Mouse (Mus musculus) cerebellum, adult 18-20 months (tissue): ENCODE results near the gene Rnf123.

Experiments
- DNase-seq, 2 experiments: peaks; one replicate each; pipeline ENCODE4 v3.0.0; 2021

The Rnf123 gene

DNA sequence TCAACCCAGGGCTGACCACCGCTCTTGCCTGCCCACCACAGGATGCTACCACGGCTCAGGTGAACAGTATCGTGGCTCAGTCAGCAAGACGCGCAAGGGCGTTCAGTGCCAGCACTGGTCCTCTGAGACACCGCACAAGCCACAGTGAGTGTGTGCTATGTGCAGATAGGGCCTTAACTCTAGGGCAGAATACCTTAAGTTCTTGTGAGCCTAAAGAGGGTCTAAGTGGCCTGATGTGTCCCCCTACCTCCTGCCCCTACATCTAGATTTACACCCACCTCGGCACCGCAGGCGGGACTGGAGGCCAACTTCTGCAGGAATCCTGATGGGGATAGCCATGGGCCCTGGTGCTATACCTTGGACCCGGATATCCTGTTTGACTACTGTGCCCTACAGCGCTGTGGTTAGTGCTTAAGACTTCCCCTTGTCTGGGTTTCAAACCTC lies at the start of gene Rnf123:
TSS of gene Rnf123 (minus strand) at position 359 of the 444 bp plus-strand sequence.
- DNase-seq: no peak

DNA sequence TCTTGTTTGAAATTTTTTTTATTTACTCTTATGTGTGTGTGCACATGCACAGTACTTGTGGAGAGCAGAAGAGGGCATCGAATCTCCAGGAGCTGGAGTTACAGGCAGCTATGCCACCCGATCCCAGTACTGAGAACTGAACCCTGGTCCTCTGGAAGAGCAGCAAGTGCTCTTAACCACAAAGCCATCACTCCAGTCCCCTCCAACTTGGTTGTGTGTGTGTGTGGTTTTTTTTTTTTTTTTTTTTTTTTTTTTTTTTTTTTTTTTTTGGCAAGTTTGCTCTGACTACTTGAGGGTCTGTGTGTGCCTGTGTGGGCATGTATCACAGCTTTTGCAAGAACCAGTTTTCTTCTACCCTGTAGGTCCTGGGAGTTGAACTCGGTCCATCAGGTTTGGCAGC lies 49.2 kb upstream of the Rnf123 start:
- no peak for DNase-seq

DNA sequence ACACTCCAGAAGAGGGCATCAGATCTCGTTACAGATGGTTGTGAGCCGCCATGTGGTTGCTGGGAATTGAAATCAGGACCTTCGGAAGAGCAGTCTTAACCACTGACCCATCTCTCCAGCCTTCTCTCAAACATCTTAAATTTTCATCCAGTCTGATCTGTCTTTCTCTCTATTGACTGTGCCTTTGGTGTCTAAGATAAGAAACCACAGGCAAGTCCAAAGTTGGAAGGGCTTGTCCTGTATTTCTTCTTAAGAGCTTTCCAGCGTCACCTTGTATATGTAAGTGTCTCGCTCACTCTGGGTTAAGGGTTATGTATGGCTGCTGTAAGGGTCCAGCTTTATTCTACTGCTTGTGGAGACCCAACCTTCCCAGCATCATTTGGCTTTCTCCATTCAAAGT lies 48.4 kb upstream of the Rnf123 start:
- DNase-seq: no peak

DNA sequence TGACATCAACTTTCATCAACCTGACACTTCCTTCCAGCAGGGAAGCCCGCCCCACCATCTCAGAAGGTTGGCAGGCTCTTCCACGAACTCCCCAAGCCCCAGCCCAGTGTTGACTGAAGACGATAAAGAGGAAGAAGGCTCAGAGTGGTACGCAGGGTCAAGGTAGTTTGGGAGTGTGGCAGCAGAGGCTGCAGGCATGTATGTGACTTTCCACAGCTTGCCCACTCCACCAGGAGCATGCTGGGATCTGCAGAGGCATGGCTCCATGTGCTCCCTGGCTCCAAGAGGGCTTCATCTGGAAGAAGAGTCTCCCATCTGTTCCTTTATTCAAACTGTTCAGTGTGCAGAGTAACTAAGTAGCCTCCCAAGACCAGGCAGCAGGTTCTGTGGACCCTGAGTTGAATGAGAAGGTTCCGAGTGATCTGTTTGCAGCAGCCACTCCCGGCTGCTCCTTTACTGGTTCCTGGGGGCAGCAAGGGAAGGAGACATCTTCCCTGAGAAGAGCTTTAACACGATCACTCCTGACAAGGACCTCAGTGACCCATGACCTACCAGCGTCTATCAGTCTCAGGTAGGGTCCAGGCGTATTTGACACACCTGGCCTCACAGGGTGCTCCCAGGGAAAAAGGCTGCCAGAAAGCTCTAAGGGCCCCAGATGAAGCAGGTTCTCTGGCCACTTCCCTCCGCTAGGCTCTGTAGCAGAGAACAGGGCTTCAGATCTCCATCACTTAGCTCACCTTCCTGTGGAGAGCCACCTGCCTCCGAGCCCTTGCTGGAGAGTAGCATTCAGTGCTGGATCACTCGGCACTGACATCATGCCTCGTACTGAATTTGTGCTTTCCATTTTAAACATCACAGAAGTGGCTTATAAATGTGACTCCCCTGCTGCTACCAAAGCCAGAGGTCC lies 46.1 kb upstream of the Rnf123 start:
- peak; percentile 61 to 74 for DNase-seq

DNA sequence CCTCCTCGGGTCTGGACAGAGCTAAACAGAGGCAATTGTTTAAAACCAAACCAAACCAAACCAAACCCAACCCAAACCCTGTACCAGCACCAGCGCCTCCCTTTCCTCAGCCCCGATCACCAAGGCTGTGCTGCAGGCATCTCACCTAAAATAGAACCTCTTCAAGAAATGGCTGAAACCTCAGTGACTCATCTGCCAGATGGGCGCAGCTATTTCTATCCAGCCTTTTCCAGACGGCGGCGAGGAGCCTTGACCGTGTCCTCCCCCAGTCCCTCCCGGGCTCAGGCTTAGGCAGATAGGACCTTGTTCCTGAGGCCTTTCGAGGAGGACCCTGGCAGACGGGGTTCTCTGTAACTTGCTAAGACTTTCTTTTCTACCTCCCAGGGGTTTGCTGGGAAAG lies 45.1 kb upstream of the Rnf123 start:
- DNase-seq: peak; percentile 55 to 58

DNA sequence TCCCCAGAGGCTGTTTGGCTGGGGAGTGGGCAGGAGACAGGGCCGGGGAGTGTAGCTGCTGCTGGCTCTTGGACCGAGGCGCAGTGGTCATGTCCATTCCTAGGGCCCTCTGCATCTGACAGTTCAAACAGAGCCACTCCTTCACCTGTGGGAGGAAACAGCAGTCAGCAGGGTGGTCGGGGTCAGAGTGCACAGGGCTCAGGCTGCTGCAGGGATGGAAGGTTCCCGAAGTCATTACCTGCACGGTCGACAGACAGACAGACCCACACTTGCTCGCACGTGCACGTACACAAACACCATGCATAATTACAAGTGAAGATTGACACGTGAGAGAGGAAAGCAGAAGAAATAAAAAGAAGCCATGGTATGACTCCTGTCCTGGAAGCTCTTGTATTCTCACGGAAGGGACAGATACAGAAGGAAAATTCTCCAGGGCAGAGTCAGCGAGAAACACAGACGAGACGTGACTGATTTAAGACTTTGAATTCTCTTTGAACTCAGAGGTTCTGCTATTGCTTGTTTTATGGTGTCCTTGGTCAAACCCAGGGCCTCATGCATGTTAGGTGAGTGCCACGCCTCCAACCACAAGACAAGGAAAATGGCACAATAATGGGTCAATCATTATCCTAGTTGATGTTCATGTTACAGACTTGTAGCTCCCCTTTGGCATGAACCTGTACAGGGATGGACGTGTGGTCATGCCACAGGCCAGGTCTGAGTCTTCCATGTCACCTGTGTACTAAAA lies 43.5 kb upstream of the Rnf123 start:
- DNase-seq: no peak

DNA sequence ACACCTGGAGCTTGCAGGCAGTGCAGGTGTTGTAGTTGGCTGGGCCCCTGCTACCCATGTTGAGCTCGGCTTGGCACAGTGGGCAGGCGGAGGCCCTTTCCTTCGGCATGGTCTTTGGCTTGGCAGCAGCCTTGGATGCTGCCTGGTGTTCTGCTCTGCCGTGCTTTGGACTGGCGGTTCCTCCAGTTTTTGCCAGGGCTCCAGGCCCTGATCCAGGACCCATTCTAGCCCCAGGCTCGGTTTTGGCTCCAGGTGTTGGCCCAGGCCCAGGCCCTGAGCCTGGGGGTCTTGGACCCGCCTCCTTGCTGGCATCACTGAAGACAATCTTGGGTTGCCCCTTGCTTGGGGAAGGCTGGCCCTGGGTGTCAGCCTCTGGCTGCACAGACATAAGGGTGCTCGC lies 42.6 kb upstream of the Rnf123 start:
- DNase-seq: peak in 1 of 2 experiments; percentile 43

DNA sequence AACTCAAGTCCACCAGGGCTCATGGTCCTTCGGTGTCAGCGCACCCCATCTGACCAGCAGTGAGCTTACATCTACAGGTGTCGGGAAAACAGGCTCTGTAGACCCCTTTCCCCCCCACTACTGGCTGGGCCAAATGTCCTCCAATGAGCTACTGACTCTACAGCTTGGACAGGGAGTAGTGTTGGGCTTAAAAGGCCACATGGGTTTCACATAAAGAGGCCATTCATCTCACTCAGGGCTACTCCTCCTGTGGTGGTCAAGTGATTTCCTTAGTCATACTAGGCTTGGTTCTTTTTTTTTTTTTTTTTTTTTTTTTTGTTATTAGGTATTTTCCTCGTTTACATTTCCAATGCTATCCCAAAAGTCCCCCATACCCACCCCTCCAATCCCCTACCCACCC lies 40.8 kb upstream of the Rnf123 start:
- no peak for DNase-seq

DNA sequence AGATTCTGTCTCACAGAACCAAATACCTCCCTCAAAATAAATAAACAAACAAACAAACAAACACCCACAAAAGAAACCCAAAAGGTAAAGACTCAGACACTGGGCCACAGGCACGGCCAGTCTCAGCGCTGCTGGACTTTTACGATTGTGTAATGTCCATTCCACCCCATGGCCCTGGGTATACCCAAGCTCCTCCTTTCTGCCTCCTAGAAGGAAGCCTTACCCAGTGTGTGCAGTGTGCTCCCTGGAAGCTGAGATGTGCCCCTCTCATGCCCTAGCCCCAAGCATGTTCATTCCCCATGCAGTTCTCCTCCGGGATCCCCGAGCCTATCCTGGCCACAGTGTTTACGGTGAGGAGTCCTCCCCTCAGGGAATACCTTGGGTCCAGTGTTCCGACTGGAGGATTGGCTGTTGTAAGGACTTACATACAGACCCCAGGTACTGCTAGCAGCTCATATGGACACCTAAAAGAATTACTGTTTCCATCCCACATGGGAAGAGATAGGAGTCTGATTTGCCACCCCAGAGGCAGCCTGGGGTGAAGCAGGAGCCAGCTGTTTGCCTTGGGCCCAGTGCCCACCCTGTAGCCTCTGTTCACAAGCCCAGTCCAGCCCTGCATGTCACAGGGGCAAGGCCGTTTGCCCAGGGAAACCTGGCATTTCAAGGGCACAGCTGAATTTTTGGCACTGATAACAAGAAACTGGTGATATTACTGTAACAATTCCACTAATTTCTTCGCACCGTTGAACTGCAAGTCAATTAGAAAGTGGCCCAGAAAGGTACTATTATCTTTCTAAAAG lies 38.2 kb upstream of the Rnf123 start:
- no peak for DNase-seq

DNA sequence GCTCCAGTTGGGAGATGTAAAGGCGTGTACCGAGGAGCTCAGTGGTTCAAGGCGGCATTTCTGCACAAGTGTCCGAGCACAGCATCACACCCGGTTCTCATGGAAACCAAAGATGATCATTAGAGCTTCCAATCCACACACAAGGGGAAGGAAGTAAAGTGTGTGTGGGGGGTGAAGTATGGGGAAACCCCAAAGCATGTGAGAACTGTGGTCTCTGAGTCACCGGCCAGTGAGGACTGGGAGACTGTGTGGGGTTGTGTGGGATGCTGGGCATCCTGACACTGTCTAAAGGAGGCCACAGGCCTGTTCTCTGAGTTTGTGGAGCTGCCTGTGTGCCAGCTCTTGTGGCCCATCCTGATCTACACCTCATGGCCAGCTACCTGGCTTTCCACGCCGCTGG lies 37.5 kb upstream of the Rnf123 start:
- DNase-seq: no peak

DNA sequence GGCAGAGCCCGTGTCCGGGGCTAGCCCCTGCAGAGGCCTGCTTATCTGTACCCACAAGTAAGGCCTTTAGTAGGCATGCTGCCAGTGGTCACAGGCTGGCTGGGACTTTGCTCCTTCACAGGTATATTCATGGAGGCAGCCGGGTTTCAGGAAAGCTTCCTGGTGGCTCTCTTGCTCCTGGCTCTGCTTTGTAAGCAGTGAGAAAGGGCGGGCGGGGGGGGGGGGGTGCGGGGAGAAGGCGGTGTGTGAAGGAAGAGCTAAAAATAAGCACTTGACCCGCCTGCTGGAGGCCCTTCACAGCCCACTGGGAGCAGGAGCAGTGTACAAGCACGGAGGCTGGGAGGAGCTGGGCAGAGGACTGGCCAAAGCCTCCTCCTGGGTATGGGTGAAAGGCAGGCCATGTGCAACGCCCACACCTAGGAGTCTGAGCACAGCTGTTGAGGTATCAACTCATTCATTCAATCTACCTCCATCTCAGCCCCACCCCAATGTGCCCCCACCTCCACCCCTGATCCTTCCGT lies 36.8 kb upstream of the Rnf123 start:
- DNase-seq: peak; percentile 49 to 52

DNA sequence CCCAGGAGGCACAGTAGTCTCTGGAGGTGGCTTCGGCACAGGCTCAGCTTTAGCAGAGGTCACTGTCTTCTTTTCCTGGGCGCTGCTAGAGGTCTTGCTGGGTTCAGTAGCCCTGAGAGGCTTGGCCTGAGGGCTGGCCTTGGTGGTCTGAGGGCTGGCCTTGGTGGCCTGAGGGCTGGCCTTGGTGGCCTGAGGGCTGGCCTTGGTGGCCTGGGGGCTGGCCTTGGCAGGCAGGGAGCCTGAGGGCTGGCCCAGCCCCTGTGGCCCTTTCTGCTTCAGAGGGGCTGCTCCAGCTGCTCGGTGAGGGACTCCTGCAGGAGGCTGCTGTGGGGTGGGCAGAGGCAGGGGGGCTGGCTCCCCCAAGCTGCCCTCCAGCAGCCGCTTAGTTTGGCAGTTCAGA lies 34.0 kb upstream of the Rnf123 start:
- no peak for DNase-seq

DNA sequence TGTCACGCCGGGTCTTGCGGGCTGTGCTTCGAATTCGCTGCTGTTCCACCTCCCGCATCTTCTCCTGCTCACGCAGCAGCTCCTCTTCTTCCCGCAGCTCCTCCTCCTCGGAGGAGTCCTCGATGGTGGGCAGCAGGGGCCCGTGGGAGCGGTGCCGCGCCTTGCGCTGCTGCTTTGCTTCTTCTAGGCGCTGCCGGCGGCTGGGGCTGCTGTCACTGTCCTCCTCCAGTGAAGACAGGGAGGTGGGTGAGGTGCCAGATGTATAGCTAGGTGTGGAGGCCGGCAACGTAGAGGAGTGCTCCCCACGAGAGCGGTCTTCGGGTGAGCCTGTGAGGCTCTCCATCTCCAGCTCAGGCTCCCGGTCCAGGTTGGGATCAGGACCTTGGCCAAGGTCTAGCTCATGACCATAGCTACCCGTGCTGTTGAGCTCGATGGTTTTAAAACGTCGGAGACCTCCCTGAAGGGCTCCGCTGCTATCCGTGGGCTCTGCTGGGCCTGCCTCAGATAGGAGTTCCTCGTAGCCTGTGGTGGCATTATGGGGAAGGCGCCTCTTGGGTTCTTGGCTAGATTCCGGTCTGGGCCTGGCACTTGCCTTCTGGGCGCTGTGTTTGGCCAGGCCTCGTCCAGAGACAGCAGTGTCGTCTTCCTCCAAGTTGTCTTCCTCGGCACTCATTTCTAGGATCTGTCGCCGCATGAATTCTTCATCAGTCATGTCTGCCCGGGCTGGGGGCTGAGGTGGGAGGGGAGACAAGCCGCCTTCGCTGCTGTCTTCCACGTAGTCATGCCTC lies 32.3 kb upstream of the Rnf123 start:
- peak in 1 of 2 experiments; percentile 49 for DNase-seq

DNA sequence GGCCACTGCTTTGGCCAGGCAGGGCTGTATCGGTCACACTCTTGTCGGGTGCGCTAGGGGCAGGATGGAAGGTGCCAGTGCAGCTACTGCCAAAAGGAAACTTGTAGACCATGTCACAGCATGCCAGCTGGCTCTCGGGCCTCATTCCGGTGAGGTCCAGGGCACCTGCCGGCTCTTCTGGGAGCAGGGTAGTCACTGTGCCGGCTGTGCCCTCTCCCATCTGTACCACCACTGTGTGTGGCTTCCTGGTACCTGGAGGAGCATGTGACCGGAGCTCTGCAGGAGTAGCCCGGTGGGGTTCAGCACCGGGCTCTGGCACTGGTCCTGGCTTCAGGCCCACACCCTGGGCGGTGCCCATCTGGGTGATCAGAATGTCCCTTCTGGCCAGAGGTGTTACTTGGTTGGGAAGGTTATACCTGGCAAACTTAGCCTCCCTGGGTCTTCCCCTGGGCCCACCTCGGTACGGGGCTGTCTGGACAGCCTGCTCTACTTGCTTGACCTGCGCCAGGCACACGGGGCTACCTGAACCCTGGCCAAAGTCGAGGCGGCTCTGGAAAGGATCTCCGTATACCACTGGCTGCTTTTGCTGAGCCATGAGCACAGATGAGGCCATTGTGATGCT lies 29.7 kb upstream of the Rnf123 start:
- DNase-seq: peak; percentile 81 to 86

DNA sequence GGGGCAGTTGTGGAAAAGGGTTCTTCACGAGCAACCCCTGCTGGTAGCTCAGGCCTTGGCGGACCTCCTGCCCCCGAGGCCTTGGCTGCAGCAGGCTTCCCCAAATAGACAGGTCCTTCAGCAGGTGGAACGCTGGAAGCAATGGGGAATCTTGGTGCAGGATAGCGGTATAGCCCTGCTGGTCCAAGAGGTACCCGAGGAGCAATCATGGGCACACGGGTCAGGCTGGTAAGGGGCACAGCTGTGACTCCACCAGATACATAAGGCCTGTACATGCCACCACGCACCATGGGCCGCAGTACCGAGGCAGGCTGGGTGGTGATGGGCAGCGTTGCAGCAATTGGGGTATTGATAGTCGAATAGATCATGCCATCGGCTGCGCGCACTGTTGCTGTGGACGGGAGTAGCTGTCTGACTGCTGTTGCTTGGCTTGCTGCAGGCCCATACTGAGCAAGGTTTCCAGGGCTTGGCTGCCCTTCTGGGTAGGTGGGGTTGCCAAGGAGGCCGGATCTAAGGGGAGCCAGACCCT lies 28.5 kb upstream of the Rnf123 start:
- peak in 1 of 2 experiments; percentile 57 for DNase-seq

DNA sequence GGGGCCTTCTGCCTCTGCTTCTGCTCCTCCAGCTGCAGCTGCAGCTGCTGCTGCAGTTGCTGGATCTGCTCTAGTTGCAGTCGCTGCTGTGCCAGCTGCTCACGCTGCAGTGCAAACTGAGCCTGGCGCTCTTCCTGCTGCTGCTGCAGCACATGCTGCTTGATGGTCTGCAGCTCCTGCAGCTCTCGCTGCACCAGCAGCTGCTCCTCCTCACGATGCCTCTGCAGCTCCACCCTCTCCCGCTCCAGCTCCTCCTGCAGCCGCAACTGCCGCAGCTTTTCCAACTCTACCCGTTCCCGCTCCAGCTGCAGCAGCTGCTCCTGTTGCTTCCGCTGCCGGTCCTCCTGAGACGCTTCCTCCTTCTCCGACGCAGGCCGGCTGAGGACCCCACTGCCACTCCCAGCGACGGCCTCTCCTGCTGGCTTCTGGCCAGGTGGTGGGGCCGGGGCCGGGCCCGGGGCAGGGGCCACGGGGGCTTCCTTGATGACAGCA lies 28.0 kb upstream of the Rnf123 start:
- DNase-seq: no peak

DNA sequence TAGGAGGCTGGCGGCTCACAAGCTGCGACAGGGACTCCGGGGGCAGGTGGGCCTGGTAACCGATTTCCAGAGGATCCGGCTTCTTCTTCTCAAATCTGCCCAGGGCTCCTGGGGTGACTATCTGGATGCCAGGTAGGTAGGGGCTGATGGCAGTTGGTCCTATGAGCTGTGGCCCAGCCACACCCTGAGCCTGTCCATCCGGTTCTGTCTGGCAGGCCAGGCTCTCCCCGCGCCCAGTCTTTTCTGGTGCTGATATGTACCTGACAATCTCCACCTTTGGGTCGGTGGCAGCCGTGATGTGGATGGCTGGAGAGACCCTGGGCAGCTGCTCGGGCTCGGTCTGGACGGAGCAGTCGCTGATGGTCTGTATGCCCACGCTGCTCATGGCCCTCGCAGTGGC lies 27.0 kb upstream of the Rnf123 start:
- DNase-seq: no peak

DNA sequence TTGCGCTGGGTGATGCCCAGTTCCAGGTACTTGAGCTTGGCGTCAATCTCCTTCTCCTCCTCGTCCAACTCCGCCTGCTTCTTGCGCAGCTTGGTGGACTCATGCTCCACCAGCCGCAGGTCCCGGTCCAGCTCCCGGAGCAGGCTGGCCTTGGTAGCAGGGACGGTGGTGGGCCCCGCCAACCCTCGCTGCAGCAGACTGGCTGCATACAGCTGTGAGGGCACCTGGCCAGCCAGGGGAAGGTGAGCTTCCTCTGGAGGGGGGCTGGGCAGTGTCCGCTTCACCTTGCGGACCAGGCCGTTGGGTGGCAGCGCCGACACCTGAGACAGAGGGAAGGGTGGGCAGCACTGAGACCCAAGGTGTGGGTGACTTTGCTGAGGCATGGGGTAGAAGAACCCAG lies 24.7 kb upstream of the Rnf123 start:
- DNase-seq: no peak

DNA sequence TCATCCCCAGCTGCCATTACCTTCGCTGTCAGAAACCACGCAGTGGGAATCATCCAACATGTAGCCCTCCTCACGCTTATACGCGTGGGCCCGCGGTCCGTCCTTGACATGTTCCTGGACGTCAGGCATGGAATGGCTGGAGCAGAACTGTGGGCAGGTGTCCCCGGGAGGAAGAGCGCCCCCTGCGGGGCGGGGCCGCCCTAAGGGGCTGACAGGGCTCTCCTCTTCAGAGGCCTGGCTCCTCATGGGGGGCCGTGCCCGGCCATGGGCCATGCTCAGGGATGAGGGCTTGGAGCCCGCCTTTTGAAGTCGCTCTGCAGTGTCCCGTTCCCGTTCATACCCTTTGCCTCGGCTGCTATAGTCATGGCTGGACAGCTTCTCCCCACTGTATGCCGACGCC lies 22.9 kb upstream of the Rnf123 start:
- DNase-seq: no peak

DNA sequence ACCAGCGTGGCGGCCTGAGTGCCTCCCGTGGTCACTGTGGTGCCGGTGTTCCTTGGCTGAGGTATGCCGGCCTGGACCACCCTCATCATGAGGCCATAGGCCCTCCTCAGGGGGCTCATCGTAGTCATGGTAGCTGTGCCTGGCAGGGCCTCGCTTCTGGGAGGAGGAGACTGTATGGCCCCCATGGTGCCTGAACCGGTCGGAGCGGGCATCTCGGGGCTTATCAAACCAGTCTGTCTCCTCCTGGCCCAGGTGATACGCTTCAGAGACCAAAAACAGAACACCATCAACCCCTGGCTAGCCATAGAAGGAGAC lies 22.4 kb upstream of the Rnf123 start:
- no peak for DNase-seq
